Mouse (Mus musculus): ENCODE data around the gene Golga3.

Golga3 gene

DNA sequence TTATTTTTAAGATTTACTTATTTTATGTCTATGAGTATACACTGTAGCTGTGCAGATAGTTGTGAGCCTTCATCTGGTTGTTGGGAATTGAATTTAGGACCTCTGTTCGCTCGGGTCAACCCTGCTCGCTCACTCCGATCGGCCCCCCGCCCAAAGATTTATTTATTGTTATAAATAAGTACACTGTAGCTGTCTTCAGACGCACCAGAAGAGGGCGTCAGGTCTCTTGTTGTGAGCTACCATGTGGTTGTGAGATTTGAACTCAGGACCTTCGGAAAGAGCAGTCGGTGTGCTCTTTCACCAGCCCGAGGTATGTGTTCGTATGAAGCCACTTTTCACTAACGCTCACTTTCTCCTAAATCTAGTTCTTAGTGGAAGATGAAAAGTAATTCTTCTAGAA is 55.1 kb downstream of the Golga3 start:
- DNase-seq (ENCODE audit: low spot score in 2 of 2), result peak in 1 of 2 experiments; percentile 14

DNA sequence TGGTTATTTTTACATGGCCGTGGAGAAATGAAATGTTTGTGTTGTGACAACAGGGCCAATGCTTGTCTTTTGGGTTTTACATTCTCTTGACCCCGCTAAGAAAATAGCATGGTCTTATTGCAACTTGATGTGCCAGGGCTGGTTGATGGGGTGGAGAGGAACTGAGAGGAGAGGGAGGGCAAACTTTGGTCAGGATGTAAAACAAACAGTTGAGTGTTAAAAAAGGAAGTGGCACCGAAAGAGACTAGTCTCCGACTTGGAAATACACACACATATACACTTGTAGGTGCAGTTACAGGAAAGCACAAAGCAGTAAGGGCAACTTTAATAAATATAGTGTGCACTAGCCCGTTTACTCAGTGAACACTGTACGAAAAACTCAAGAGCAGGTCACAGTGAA is 55.8 kb downstream of the Golga3 start:
- peak in 1 of 2 experiments; percentile 3 for DNase-seq (ENCODE audit: low spot score in 2 of 2)

DNA sequence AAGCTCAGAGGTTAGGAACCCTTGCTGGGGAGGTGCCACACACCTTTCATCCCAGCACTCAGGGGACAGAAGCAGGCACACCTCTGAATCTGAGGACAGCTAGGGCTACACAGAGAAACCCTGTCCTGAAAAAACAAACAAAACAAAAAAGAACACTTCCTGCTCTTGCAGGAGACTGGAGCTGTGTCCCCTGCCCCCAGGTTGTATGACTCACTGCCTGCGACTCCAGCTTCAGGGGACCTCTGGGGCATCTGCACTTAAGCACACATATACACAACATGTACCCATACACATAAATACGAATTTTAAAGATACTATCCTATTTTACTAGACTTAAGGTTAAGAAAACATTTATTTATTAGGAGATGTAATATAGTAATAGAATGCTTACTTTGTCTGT is 67.6 kb downstream of the Golga3 start:
- no peak for DNase-seq (ENCODE audit: low spot score in 2 of 2)

DNA sequence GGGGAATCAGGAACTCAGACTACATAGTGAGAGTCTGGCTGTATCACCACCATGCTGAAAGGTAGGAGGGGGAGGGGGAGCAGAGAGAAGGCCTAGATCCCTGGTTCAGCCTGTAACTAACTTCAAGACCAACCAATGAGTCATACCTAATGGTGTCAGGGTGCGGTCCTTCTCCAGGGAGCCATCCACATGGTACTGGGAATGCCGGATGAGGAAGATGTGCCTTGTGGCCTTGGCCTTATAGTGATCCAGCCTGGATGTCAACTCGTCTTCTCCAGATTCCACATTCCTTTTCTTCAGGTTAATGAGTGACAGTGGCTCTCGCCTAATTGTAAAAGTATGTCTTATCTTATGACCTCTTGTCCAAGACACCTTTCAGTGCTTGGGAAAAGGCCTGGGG is 90.4 kb downstream of the Golga3 start:
- no peak for DNase-seq (ENCODE audit: low spot score in 2 of 2)

DNA sequence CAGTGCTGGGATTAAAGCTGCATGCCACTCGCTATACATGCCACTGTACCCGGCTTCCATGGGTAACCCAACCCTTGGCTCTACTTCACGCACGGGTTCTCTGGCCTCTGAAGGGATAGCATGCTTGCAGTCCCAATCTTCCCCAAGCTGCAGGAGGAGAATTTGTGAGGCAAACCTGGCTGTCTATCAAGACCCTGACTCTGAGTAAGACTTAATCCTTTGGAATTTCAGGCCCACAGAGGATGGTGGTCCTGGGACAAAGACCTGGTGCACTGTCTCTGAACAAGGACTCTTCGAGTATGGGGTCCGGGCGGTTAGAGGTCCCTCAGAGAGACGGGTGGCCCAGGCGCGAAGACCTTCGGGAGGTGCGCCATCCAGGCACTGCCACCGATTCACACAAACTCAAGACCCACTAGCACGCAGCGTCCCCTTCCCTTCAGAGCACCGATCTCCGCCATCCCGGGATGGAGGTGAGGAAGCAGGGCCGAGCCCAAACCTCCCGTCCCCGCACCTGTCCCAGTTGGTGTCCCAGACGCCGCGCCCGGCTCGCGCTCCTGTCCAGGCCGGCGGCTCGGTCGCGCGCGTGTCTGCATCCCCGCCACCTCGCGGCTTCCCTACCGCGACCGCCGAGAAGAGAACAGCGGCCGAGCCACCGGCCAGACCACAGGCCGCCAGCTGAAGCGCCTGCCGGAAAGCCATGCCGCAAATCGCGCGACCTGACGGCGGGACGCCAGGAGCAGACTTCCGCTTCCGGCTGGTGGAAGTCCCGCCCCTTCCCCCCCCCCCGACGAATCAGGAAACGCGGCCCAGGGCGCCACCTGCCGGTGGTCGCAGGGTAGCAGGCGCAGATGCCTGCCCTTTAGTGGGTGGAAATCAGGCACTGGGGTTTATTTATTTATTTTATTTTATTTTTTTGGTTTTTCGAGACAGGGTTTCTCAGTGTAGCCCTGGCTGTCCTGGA is 92.9 kb downstream of the Golga3 start, which contains the start of gene Pgam5:
Gene Pgam5 (minus strand): TSS at position 773 of the 961 bp plus-strand sequence.
- peak; percentile 73 to 88 for DNase-seq (ENCODE audit: low spot score in 2 of 2)

DNA sequence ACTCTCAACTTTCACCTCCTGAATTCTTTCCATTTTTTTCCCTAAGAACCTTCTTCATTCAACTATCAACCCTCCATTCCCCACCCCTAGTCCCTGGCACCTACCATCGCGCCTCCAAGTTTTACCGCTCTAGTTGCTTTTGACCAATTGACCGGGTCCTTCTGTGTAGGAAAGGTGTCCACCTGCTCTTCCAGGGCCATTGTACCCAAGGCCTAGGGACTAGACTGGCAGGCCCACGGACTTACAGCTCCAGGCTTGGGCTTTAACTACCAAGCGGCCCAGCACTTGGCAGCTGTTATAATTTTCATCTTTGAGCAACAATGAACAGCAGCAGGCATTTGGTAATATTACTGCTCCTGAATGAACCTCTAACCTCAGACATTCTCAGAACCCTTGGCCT is 93.7 kb downstream of the Golga3 start:
- DNase-seq (ENCODE audit: low spot score in 2 of 2), result no peak

DNA sequence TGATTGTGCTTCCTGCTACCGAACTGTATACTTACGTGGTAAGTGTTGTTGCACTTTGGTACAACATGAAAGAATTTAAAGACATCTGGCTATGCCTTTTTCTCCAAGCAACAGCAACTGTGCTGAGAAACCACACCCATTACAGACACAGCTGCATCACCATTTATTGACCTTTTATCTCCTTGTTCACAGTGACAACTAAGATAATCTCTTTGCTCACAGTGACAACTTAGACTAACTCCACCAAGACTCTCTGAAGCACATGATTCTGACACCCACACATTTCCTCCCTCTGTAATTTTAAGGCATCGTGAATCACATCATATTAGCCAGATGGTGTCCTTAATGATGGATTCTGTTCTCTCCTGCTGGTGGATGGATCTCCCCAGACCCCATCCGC is 97.6 kb downstream of the Golga3 start:
- DNase-seq (ENCODE audit: low spot score in 2 of 2), result no peak

DNA sequence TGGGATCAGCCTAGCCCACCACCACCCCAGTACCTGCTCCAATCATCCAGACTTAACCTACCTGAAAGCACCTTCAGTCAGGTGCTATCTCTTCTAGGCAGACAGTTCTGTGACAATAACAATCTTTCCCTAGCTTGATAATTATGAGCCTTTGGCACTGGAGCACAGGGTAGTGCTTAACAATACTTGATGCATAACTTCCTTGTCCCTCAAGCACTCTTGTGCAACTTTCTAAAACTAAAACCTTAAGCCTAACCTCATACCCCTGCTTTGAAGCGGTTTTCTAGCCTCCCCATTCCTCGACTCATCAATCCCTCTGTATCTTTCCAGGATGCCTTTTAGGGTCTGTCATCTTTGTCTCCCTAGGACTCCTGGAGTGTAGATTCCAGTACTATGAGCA is 98.3 kb downstream of the Golga3 start:
- no peak for DNase-seq (ENCODE audit: low spot score in 2 of 2)

All from spleen, postnatal 14 days (tissue).